Mouse (Mus musculus) thymus, adult 2 months (tissue): ENCODE measurements at regions not wholly inside any gene's neighbourhood (a gene's known extent, or its start where the extent isn't known, plus 50 kb on each side); places are given as distances from the start of the nearest gene placed in this dataset.

ENCODE experiments used
- CTCF ChIP-seq: fragments of 200-500 bp; IDR thresholded peaks from 2 replicates; pipeline ENCODE4 v1.5.1; 2012; ENCODE audit warnings: mild to moderate bottlenecking, control low read depth, low read length, moderate library complexity, borderline replicate concordance; ENCODE audit not compliant: control insufficient read depth, poor library complexity, insufficient read depth; ENCODE audit errors: extremely low read depth
- POLR2A ChIP-seq: fragments of 200-500 bp; IDR thresholded peaks from 2 replicates; pipeline ENCODE4 v1.6.1; 2012; ENCODE audit warnings: mild to moderate bottlenecking, low read length, control low read depth, moderate library complexity; ENCODE audit not compliant: control insufficient read depth, poor library complexity, insufficient read depth; ENCODE audit errors: extremely low read depth

DNA sequence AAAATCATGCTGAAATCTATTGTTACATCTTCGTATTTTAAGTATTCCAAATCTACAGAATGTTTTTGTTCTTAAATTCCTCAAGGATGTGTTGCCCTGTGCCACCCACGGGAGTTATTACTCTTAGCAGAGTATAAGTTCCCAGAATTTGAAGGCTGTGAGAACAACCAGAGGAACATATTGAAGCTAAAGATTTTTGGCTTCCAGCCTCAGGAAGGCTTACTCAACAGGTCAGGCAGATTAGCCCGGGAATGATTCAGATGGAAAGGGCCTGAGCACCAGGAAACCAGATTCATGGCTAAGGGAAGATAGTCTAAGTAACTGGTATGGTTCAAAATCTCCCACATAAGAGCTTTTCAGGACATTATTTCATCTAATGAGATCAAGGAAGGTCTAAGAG lies 145.4 kb downstream of the Gm9733 start:
- TF ChIP-seq POLR2A (no peak), CTCF (no peak)
